In genomic region chr4:32149171-32149570, GRCm38 (mm10) we compare ENCODE assay signal across 20 mouse cellular contexts.
DNase-seq lines count a peak whose midpoint lies in the region; ATAC-seq and TF ChIP-seq lines count a peak whose summit lies in the region.
"Had no signal": no experiment of that assay in that cellular context is flagged by ENCODE, and none has a peak within 500 bp of the region (broad histone marks: within the 10 kb centered on the region; RNA-seq: fewer than 3 reads in every experiment).

No protein-coding gene starts in this region.

- peak; percentile 26 for DNase-seq in thymus, postnatal 0 days (ENCODE audit: low spot score)
- DNase-seq in thymus, adult 2 months, result no peak
- DNase-seq in layer of hippocampus, adult 11-12 months (ENCODE audit: low spot score), result no peak
- no peak for DNase-seq in gastrocnemius, adult 18-20 months (ENCODE audit: low spot score)
- DNase-seq: adrenal gland, adult 2 months; cerebellum, adult 9-10 months; gastrocnemius, postnatal 10 days; heart, adult 18-20 months; liver, embryonic 13.5 days had no signal

- 61% methylated on average over 7 of the region's 7 CpGs for WGBS in thymus, adult 2 months
- WGBS in intestine, embryonic 15.5 days, result 81% methylated on average over 7 of the region's 7 CpGs

- peak; percentile 89 for ATAC-seq in CD4-positive, CD25-positive, alpha-beta regulatory T cell, adult 4 months
- ATAC-seq in inflammation-experienced regulatory T-cells, adult 6 months, result peak; percentile 90
- no peak for ATAC-seq in intestine, embryonic 15.5 days
- ATAC-seq: hindbrain, postnatal 0 days had no signal

- no peak for TF ChIP-seq POLR2A in thymus, adult 2 months (IDR thresholded peaks at IDR 0.05; ENCODE audit: control insufficient read depth, extremely low read depth, insufficient read depth, low read length, poor library complexity)

- no peak for TF ChIP-seq CTCF in thymus, adult 2 months (IDR thresholded peaks at IDR 0.05; ENCODE audit: borderline replicate concordance, control insufficient read depth, extremely low read depth, insufficient read depth, low read length, poor library complexity)

- peaks cover 14% of the 10 kb centered on the region; the same call in 1 of the 2 replicates for H3K4me1 ChIP-seq in thymus, adult 2 months (replicated peaks; ENCODE audit: control insufficient read depth, insufficient read depth, low read length)
- H3K4me1 ChIP-seq in intestine, embryonic 15.5 days (replicated peaks), result no peaks in the 10 kb centered on the region
- H3K4me1 ChIP-seq: forebrain, embryonic 12.5 days; liver, embryonic 13.5 days had no signal

- no peaks in the 10 kb centered on the region for H3K27me3 ChIP-seq in thymus, adult 2 months (ENCODE audit: control insufficient read depth, insufficient read depth, low read length)
- no peaks in the 10 kb centered on the region for H3K27me3 ChIP-seq in intestine, embryonic 15.5 days (replicated peaks)
- H3K27me3 ChIP-seq: forebrain, embryonic 12.5 days; heart, embryonic 13.5 days; liver, embryonic 13.5 days; lung, embryonic 15.5 days; neural tube, embryonic 13.5 days had no signal

- no peak overlapping the region for H3K4me2 ChIP-seq in intestine, embryonic 15.5 days (replicated peaks)
- H3K4me2 ChIP-seq: forebrain, embryonic 12.5 days; heart, embryonic 13.5 days; liver, embryonic 13.5 days; lung, embryonic 15.5 days; midbrain, embryonic 11.5 days; neural tube, embryonic 13.5 days had no signal

- H3K4me3 ChIP-seq in thymus, adult 2 months (ENCODE audit: control insufficient read depth, insufficient read depth, low read length), result no peak overlapping the region
- no peak overlapping the region for H3K4me3 ChIP-seq in intestine, embryonic 15.5 days (replicated peaks)
- H3K4me3 ChIP-seq: forebrain, embryonic 12.5 days; heart, embryonic 13.5 days; liver, embryonic 13.5 days; lung, embryonic 15.5 days; neural tube, embryonic 13.5 days had no signal

- no peak overlapping the region for H3K27ac ChIP-seq in thymus, adult 2 months (ENCODE audit: control insufficient read depth, insufficient read depth, low read length)
- H3K27ac ChIP-seq in intestine, embryonic 15.5 days, result no peak overlapping the region
- H3K27ac ChIP-seq: forebrain, embryonic 12.5 days; heart, embryonic 13.5 days; hindbrain, postnatal 0 days; liver, embryonic 13.5 days; lung, embryonic 15.5 days; macrophage; neural tube, embryonic 13.5 days; stomach, postnatal 0 days had no signal

- no peak overlapping the region for H3K9ac ChIP-seq in intestine, embryonic 15.5 days
- H3K9ac ChIP-seq: forebrain, embryonic 12.5 days; heart, embryonic 13.5 days; liver, embryonic 13.5 days; lung, embryonic 15.5 days; neural tube, embryonic 13.5 days had no signal

- no peaks in the 10 kb centered on the region for H3K36me3 ChIP-seq in thymus, adult 2 months (ENCODE audit: control insufficient read depth, insufficient read depth, low read length)
- H3K36me3 ChIP-seq in intestine, embryonic 15.5 days, result no peaks in the 10 kb centered on the region
- H3K36me3 ChIP-seq: forebrain, embryonic 12.5 days; heart, embryonic 13.5 days; liver, embryonic 13.5 days; lung, embryonic 15.5 days; neural tube, embryonic 13.5 days had no signal

- H3K9me3 ChIP-seq in intestine, embryonic 15.5 days, result no peaks in the 10 kb centered on the region
- H3K9me3 ChIP-seq: forebrain, embryonic 12.5 days; heart, embryonic 13.5 days; liver, embryonic 13.5 days; lung, embryonic 15.5 days; neural tube, embryonic 13.5 days had no signal
